Mouse (Mus musculus): ENCODE data around the gene Lrmda.

Gene Lrmda

GRCm38 (mm10) chr14:22995184-22995935, 975.8 kb downstream of the Lrmda start:
- DNase-seq (ENCODE audit: low read depth, low spot score) = no peak
- Histone ChIP-seq H3K36me3 (ENCODE audit: control insufficient read depth, insufficient read depth, low read length, poor library complexity, severe bottlenecking) (no peaks in the 10 kb centered on the region), H3K27me3 (ENCODE audit: control insufficient read depth, insufficient read depth, low read length, poor library complexity, severe bottlenecking) (no peaks in the 10 kb centered on the region)

GRCm38 (mm10) chr14:22998906-22999305, 979.4 kb downstream of the Lrmda start:
- Histone ChIP-seq H3K27me3 (ENCODE audit: control insufficient read depth, insufficient read depth, low read length, poor library complexity, severe bottlenecking) (no peaks in the 10 kb centered on the region), H3K36me3 (ENCODE audit: control insufficient read depth, insufficient read depth, low read length, poor library complexity, severe bottlenecking) (no peaks in the 10 kb centered on the region)
- DNase-seq (ENCODE audit: low read depth, low spot score) = no peak

GRCm38 (mm10) chr14:23011989-23012388, 992.5 kb downstream of the Lrmda start:
- DNase-seq (ENCODE audit: low read depth, low spot score) = no peak
- H3K27me3 ChIP-seq (ENCODE audit: control insufficient read depth, insufficient read depth, low read length, poor library complexity, severe bottlenecking) = no peaks in the 10 kb centered on the region
- H3K36me3 ChIP-seq (ENCODE audit: control insufficient read depth, insufficient read depth, low read length, poor library complexity, severe bottlenecking) = no peaks in the 10 kb centered on the region

- H3K36me3 ChIP-seq (ENCODE audit: control insufficient read depth, insufficient read depth, low read length, poor library complexity, severe bottlenecking) = no peaks in the 10 kb centered on the region
- DNase-seq (ENCODE audit: low read depth, low spot score) = no peak
- H3K27me3 ChIP-seq (ENCODE audit: control insufficient read depth, insufficient read depth, low read length, poor library complexity, severe bottlenecking) = no peaks in the 10 kb centered on the region
Measured at GRCm38 (mm10) chr14:23014747-23015286, 995.3 kb downstream of the Lrmda start.

- no peaks in the 10 kb centered on the region for H3K36me3 ChIP-seq (ENCODE audit: control insufficient read depth, insufficient read depth, low read length, poor library complexity, severe bottlenecking)
- no peaks in the 10 kb centered on the region for H3K27me3 ChIP-seq (ENCODE audit: control insufficient read depth, insufficient read depth, low read length, poor library complexity, severe bottlenecking)
- DNase-seq (ENCODE audit: low read depth, low spot score) = no peak
Measured at GRCm38 (mm10) chr14:23015321-23016067, 996.0 kb downstream of the Lrmda start.

- DNase-seq (ENCODE audit: low read depth, low spot score) = no peak
- Histone ChIP-seq H3K36me3 (ENCODE audit: control insufficient read depth, insufficient read depth, low read length, poor library complexity, severe bottlenecking) (no peaks in the 10 kb centered on the region), H3K27me3 (ENCODE audit: control insufficient read depth, insufficient read depth, low read length, poor library complexity, severe bottlenecking) (no peaks in the 10 kb centered on the region)
Measured at GRCm38 (mm10) chr14:23016068-23016611, 996.6 kb downstream of the Lrmda start.

GRCm38 (mm10) chr14:23041002-23041401, 1021.5 kb downstream of the Lrmda start:
- Histone ChIP-seq H3K36me3 (ENCODE audit: control insufficient read depth, insufficient read depth, low read length, poor library complexity, severe bottlenecking) (no peaks in the 10 kb centered on the region), H3K27me3 (ENCODE audit: control insufficient read depth, insufficient read depth, low read length, poor library complexity, severe bottlenecking) (no peaks in the 10 kb centered on the region)
- no peak for DNase-seq (ENCODE audit: low read depth, low spot score)

GRCm38 (mm10) chr14:23045322-23045721, 1025.8 kb downstream of the Lrmda start:
- no peaks in the 10 kb centered on the region for H3K36me3 ChIP-seq (ENCODE audit: control insufficient read depth, insufficient read depth, low read length, poor library complexity, severe bottlenecking)
- no peak for DNase-seq (ENCODE audit: low read depth, low spot score)
- H3K27me3 ChIP-seq (ENCODE audit: control insufficient read depth, insufficient read depth, low read length, poor library complexity, severe bottlenecking) = no peaks in the 10 kb centered on the region

- no peaks in the 10 kb centered on the region for H3K27me3 ChIP-seq (ENCODE audit: control insufficient read depth, insufficient read depth, low read length, poor library complexity, severe bottlenecking)
- H3K36me3 ChIP-seq (ENCODE audit: control insufficient read depth, insufficient read depth, low read length, poor library complexity, severe bottlenecking) = no peaks in the 10 kb centered on the region
- no peak for DNase-seq (ENCODE audit: low read depth, low spot score)
Measured at GRCm38 (mm10) chr14:23046330-23046729, 1026.8 kb downstream of the Lrmda start.

GRCm38 (mm10) chr14:23051441-23051840, 1031.9 kb downstream of the Lrmda start:
- H3K27me3 ChIP-seq (ENCODE audit: control insufficient read depth, insufficient read depth, low read length, poor library complexity, severe bottlenecking) = no peaks in the 10 kb centered on the region
- no peak for DNase-seq (ENCODE audit: low read depth, low spot score)
- no peaks in the 10 kb centered on the region for H3K36me3 ChIP-seq (ENCODE audit: control insufficient read depth, insufficient read depth, low read length, poor library complexity, severe bottlenecking)

GRCm38 (mm10) chr14:23052833-23053592, 1033.5 kb downstream of the Lrmda start:
- Histone ChIP-seq H3K27me3 (ENCODE audit: control insufficient read depth, insufficient read depth, low read length, poor library complexity, severe bottlenecking) (no peaks in the 10 kb centered on the region), H3K36me3 (ENCODE audit: control insufficient read depth, insufficient read depth, low read length, poor library complexity, severe bottlenecking) (no peaks in the 10 kb centered on the region)
- no peak for DNase-seq (ENCODE audit: low read depth, low spot score)

GRCm38 (mm10) chr14:23057228-23057976, 1037.9 kb downstream of the Lrmda start:
- Histone ChIP-seq H3K27me3 (ENCODE audit: control insufficient read depth, insufficient read depth, low read length, poor library complexity, severe bottlenecking) (no peaks in the 10 kb centered on the region), H3K36me3 (ENCODE audit: control insufficient read depth, insufficient read depth, low read length, poor library complexity, severe bottlenecking) (no peaks in the 10 kb centered on the region)
- DNase-seq (ENCODE audit: low read depth, low spot score) = no peak

GRCm38 (mm10) chr14:23057987-23058386, 1038.5 kb downstream of the Lrmda start:
- H3K36me3 ChIP-seq (ENCODE audit: control insufficient read depth, insufficient read depth, low read length, poor library complexity, severe bottlenecking) = no peaks in the 10 kb centered on the region
- no peaks in the 10 kb centered on the region for H3K27me3 ChIP-seq (ENCODE audit: control insufficient read depth, insufficient read depth, low read length, poor library complexity, severe bottlenecking)
- DNase-seq (ENCODE audit: low read depth, low spot score) = no peak

GRCm38 (mm10) chr14:23078719-23079118, 1059.2 kb downstream of the Lrmda start:
- Histone ChIP-seq H3K27me3 (ENCODE audit: control insufficient read depth, insufficient read depth, low read length, poor library complexity, severe bottlenecking) (no peaks in the 10 kb centered on the region), H3K36me3 (ENCODE audit: control insufficient read depth, insufficient read depth, low read length, poor library complexity, severe bottlenecking) (no peaks in the 10 kb centered on the region)
- no peak for DNase-seq (ENCODE audit: low read depth, low spot score)

Measured in splenic B cell, adult 2 months (primary cell).